Mouse (Mus musculus): ENCODE data around the gene Olfr1137. TPM values are rescaled to one million over a fixed set of nuclear protein-coding genes. Genes with fewer than 3 reads are reported as not detected.

The Olfr1137 gene
- not detected in 2 replicates for polyA plus RNA-seq (2015; fragmentation: Nextera tagmentation; extraction: Ambion mirVana)

DNA sequence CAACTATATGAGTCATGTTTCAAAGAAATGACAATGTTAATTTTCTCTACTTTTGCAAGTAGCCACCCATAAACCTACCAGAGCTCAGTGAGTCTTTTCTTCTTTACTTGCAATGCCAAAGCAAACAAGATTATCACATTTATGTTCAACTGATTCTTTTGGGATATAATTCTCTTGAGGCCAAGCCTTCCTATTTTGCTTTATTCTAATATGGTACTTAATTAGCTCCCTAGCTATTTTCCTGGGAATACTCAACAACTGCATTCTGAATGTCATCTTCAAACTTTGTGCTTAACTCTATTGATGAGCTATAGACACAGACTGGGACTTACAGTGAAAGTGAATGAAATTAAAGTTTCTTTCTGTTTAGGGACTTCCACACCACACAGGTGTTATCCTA lies at the start of gene Olfr1137:
Gene Olfr1137 (minus strand): TSS at position 101 of the 400 bp plus-strand sequence.

DNA sequence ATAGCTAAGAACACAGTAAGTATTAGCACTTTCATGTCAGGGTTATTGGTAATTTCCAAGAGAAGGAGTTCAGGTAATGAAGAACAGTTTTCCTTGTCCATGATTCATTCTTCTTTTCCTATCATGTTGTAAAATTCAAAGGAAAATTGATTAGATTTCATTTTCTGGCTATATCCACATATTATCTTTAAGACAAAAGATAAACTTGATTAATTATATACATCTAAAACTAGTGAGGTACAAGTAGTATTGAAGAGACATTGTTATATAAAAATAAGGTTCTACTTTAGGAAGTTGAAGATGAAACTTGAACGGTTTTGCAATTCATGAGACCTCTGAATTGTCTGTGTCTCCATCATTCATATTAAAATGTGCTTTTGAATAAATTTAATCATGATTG lies 40.9 kb upstream of the Olfr1137 start, which contains the start of gene Olfr1141:
Gene Olfr1141 (minus strand): TSS at position 101 of the 400 bp plus-strand sequence.

DNA sequence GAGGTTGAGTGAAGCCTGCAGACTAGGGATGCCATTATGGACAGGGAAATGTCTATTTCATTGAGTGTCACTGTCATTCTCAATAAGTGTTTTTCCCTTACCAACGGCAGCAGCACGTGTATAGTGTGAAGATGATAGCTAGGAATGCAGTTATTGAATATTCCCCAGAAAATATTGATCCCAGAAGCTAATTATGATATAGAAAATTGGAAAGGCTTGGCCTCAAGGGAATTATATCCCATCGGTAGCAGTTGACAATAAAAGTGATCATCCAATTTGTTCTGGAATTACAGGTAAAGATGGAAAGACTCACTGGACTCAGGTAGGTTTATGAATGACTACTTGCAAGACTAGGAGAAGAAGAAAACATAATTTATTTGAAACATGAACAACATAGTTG lies 30.5 kb upstream of the Olfr1137 start, which contains the start of gene Olfr1140:
Gene Olfr1140 (plus strand): TSS at position 301 of the 400 bp plus-strand sequence.

DNA sequence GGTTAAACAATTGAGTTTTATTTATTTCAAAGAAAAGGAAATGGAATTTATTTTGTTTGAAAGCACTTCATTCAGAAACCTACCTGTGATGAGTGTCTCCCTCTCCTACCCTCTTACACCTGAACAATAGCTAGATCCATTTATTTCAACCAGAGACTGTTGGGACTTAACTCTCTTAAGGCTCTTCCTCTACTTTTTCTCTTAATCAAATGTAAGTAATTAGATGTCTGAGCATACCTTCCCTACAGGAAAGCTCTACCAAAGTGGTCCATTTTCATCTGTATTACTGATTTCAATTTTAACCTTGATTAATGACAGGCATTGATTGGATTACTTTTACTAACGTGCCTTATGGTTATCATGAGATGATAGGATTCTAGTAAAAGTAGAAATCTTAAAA lies 26.9 kb upstream of the Olfr1137 start, which contains the start of gene Olfr1138:
Gene Olfr1138 (minus strand): TSS at position 101 of the 400 bp plus-strand sequence.

DNA sequence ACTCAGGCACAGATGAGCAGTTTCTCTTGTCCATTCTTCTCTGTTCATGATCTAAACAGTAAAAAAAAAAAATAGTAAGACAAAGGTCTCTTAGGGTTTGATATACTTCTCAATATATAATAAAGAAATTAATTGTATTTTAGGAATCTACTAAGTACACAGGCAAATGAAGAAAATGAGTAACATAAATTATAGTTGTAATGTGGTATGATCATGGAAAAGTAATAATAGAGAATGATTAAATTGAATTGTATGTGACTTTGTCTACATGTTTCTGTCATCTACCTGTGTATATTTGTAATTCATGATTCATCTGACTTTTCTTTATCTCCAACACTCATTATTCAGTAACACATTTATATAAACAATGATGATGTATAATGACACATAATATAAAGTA lies 19.1 kb downstream of the Olfr1137 start, which contains the start of gene Olfr1136:
Gene Olfr1136 (minus strand): TSS at position 101 of the 400 bp plus-strand sequence.

GRCm38 (mm10) chr2:87673564-87673963 lies 39.4 kb downstream of the Olfr1137 start, which contains the start of gene Olfr1135:
Gene Olfr1135 (minus strand): TSS chr2:87673664.

Other genes starting within 250 kb of the Olfr1137 start
- gene Pramel7, start 216.1 kb downstream of the Olfr1137 start, polyA plus RNA-seq (2015; fragmentation: Nextera tagmentation; extraction: Ambion mirVana) = not detected in 2 replicates
- gene Pramel6, start 206.6 kb downstream of the Olfr1137 start, polyA plus RNA-seq (2015; fragmentation: Nextera tagmentation; extraction: Ambion mirVana) = not detected in 2 replicates
- not detected in 2 replicates for gene Olfr153, start 181.4 kb downstream of the Olfr1137 start, polyA plus RNA-seq (2015; fragmentation: Nextera tagmentation; extraction: Ambion mirVana)
- not detected in 2 replicates for gene Olfr1128, start 167.6 kb downstream of the Olfr1137 start, polyA plus RNA-seq (2015; fragmentation: Nextera tagmentation; extraction: Ambion mirVana)
- not detected in 2 replicates for gene Olfr1129, start 139.3 kb downstream of the Olfr1137 start, polyA plus RNA-seq (2015; fragmentation: Nextera tagmentation; extraction: Ambion mirVana)
- gene Olfr1130, start 107.0 kb downstream of the Olfr1137 start, polyA plus RNA-seq (2015; fragmentation: Nextera tagmentation; extraction: Ambion mirVana) = not detected in 2 replicates
- gene Olfr1131, start 86.1 kb downstream of the Olfr1137 start, polyA plus RNA-seq (2015; fragmentation: Nextera tagmentation; extraction: Ambion mirVana) = not detected in 2 replicates
- not detected in 2 replicates for gene Olfr1132, start 75.6 kb downstream of the Olfr1137 start, polyA plus RNA-seq (2015; fragmentation: Nextera tagmentation; extraction: Ambion mirVana)
- gene Olfr1133, start 65.8 kb downstream of the Olfr1137 start, polyA plus RNA-seq (2015; fragmentation: Nextera tagmentation; extraction: Ambion mirVana) = not detected in 2 replicates
- not detected in 2 replicates for gene Olfr1134, start 54.7 kb downstream of the Olfr1137 start, polyA plus RNA-seq (2015; fragmentation: Nextera tagmentation; extraction: Ambion mirVana)
- not detected in 2 replicates for gene Olfr1135, start 39.5 kb downstream of the Olfr1137 start, polyA plus RNA-seq (2015; fragmentation: Nextera tagmentation; extraction: Ambion mirVana)
- gene Olfr1136, start 19.2 kb downstream of the Olfr1137 start, polyA plus RNA-seq (2015; fragmentation: Nextera tagmentation; extraction: Ambion mirVana) = not detected in 2 replicates
- not detected in 2 replicates for gene Olfr1138, start 26.8 kb upstream of the Olfr1137 start, polyA plus RNA-seq (2015; fragmentation: Nextera tagmentation; extraction: Ambion mirVana)
- not detected in 2 replicates for gene Olfr1140, start 30.6 kb upstream of the Olfr1137 start, polyA plus RNA-seq (2015; fragmentation: Nextera tagmentation; extraction: Ambion mirVana)
- not detected in 2 replicates for gene Olfr1141, start 40.8 kb upstream of the Olfr1137 start, polyA plus RNA-seq (2015; fragmentation: Nextera tagmentation; extraction: Ambion mirVana)
- not detected in 2 replicates for gene Olfr152, start 66.3 kb upstream of the Olfr1137 start, polyA plus RNA-seq (2015; fragmentation: Nextera tagmentation; extraction: Ambion mirVana)
- gene Olfr1143, start 87.4 kb upstream of the Olfr1137 start, polyA plus RNA-seq (2015; fragmentation: Nextera tagmentation; extraction: Ambion mirVana) = not detected in 2 replicates
- gene Olfr1145, start 96.6 kb upstream of the Olfr1137 start, polyA plus RNA-seq (2015; fragmentation: Nextera tagmentation; extraction: Ambion mirVana) = not detected in 2 replicates
- not detected in 2 replicates for gene Olfr1148, start 117.4 kb upstream of the Olfr1137 start, polyA plus RNA-seq (2015; fragmentation: Nextera tagmentation; extraction: Ambion mirVana)
- gene Olfr1150-ps1, start 130.8 kb upstream of the Olfr1137 start, polyA plus RNA-seq (2015; fragmentation: Nextera tagmentation; extraction: Ambion mirVana) = not detected in 2 replicates
- gene Olfr1151, start 142.7 kb upstream of the Olfr1137 start, polyA plus RNA-seq (2015; fragmentation: Nextera tagmentation; extraction: Ambion mirVana) = not detected in 2 replicates
- gene Olfr1152, start 153.3 kb upstream of the Olfr1137 start, polyA plus RNA-seq (2015; fragmentation: Nextera tagmentation; extraction: Ambion mirVana) = not detected in 2 replicates
- gene Olfr1153, start 181.8 kb upstream of the Olfr1137 start, polyA plus RNA-seq (2015; fragmentation: Nextera tagmentation; extraction: Ambion mirVana) = not detected in 2 replicates
- gene Olfr1154, start 192.0 kb upstream of the Olfr1137 start, polyA plus RNA-seq (2015; fragmentation: Nextera tagmentation; extraction: Ambion mirVana) = not detected in 2 replicates
- not detected in 2 replicates for gene Olfr1155, start 232.0 kb upstream of the Olfr1137 start, polyA plus RNA-seq (2015; fragmentation: Nextera tagmentation; extraction: Ambion mirVana)
- gene Olfr1156, start 239.9 kb upstream of the Olfr1137 start, polyA plus RNA-seq (2015; fragmentation: Nextera tagmentation; extraction: Ambion mirVana) = not detected in 2 replicates

All from skeletal muscle tissue, postnatal 0 days (tissue).